Mouse (Mus musculus): ENCODE data around the gene Akirin1. TPM values are rescaled to one million over a fixed set of nuclear protein-coding genes. Genes with fewer than 3 reads are reported as not detected.

Gene Akirin1
- total and polyA plus RNA-seq, 3 experiments: 13.4 to 28.3 (median 24.2) TPM

DNA sequence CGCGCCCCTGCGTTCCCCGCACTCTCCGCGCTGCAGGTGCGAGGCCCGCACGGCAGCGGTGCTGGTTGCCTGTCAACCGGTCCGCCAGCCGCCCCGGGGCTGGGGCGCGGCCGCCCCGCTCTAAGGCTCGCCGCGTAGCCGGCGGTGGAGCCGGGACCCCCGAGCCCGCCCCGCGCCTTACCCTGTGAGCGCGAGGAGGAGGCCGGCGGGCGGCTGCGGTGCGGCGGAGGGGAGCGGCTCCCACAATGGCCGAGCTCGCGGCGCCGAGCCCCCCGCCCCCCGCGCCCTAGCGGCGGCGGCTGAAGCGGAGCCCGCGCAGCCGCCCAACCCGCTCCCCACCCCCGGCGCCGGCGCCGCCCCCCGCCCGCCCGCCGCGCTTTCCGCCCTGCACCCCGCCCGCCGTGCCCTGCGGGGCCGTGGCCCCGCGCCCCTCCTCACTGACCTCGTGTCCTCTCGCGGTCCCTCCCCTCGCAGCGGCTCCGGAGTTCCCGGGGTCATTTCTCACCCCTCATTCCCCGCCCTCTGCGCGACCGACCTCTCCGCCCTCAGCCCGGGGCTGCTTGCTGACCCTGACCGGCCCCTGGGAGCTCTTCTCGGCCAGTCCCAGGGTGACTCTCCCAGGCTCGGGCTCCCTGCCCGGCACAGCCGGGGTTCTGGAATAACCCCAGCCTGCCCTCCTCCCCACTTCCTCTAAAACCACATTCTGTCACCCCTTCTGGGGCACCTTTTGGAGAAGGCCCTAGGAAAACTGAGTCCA is 62.9 kb downstream of the Akirin1 start:
- no peak for TF ChIP-seq EP300 (IDR thresholded peaks at IDR 0.05; ENCODE audit: insufficient read depth, low read depth, low read length)
- TF ChIP-seq POLR2A (IDR thresholded peaks at IDR 0.05; ENCODE audit: insufficient read depth, low read depth, low read length): no peak
- no peak for TF ChIP-seq CTCF (IDR thresholded peaks at IDR 0.05)
- H3K4me1 ChIP-seq (ENCODE audit: control insufficient read depth, insufficient read depth, low read length): no peaks in the 10 kb centered on the region; the same call in 1 of the 2 replicates
- under 1% methylated on average over 51 of the region's 89 CpGs for WGBS
- peak overlapping the region; percentile 55 for H3K27ac ChIP-seq
- peak overlapping the region; percentile 60 for H3K9ac ChIP-seq (ENCODE audit: low read depth, low read length)
- DNase-seq: peak; percentile 73 to 74
- H3K36me3 ChIP-seq (ENCODE audit: control insufficient read depth, insufficient read depth, low read length): no peaks in the 10 kb centered on the region
- no peaks in the 10 kb centered on the region for H3K79me2 ChIP-seq (replicated peaks; ENCODE audit: control insufficient read depth, insufficient read depth, low read length)
- H3K27me3 ChIP-seq (ENCODE audit: control insufficient read depth, insufficient read depth, low read length): 0 out of 2 replicates have a peak, but pooled peaks cover 2% of the 10 kb centered on the region
- intact Hi-C loops (cut with DNase I): no loop called here
- H3K4me3 ChIP-seq: peak overlapping the region; percentile 66

DNA sequence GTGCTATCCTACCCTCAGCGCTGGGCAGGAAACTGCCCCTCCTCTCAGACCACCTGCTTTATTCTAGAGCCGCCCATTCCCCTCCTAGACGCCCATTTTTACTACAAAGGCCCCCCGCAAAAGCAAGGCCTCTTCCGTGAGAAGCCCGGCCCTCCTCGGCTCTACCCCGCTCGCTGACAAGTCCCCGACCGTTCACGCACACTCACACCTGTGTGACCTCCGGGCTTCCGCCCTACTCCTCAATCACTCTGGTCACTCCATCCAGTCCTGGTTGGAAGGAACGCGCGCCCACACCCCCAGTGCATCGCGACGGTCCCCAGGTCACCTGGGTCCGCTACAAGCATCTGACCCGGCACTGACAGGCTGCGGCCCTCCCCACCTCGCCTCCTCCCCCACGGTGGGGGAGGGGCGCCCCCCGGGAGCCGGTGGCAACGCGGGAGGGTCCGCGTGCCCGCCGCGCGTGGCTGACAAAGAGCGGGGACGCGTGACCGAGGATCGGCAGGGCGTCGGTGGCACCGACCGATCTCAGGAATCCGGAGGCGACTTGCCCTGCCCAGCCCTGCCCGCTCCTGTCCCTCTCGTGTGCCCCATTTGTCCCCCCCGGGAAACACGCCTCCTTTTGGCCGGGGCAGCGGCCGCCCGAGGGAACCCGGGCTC is 63.6 kb downstream of the Akirin1 start:
- Histone ChIP-seq H3K4me3 (peak overlapping the region; percentile 66), H3K27ac (peak overlapping the region; percentile 40; the same call in 1 of the 2 replicates), H3K4me1 (ENCODE audit: control insufficient read depth, insufficient read depth, low read length) (no peaks in the 10 kb centered on the region; the same call in 1 of the 2 replicates), H3K27me3 (ENCODE audit: control insufficient read depth, insufficient read depth, low read length) (0 out of 2 replicates have a peak, but pooled peaks cover 2% of the 10 kb centered on the region), H3K9ac (ENCODE audit: low read depth, low read length) (peak overlapping the region; percentile 60), H3K79me2 (replicated peaks; ENCODE audit: control insufficient read depth, insufficient read depth, low read length) (no peaks in the 10 kb centered on the region), H3K36me3 (ENCODE audit: control insufficient read depth, insufficient read depth, low read length) (no peaks in the 10 kb centered on the region)
- intact Hi-C loops (cut with DNase I): no loop called here
- no peak for DNase-seq
- TF ChIP-seq EP300 (IDR thresholded peaks at IDR 0.05; ENCODE audit: insufficient read depth, low read depth, low read length) (no peak), CTCF (IDR thresholded peaks at IDR 0.05) (no peak), POLR2A (IDR thresholded peaks at IDR 0.05; ENCODE audit: insufficient read depth, low read depth, low read length) (no peak)
- 5% methylated on average over 56 of the region's 56 CpGs for WGBS

DNA sequence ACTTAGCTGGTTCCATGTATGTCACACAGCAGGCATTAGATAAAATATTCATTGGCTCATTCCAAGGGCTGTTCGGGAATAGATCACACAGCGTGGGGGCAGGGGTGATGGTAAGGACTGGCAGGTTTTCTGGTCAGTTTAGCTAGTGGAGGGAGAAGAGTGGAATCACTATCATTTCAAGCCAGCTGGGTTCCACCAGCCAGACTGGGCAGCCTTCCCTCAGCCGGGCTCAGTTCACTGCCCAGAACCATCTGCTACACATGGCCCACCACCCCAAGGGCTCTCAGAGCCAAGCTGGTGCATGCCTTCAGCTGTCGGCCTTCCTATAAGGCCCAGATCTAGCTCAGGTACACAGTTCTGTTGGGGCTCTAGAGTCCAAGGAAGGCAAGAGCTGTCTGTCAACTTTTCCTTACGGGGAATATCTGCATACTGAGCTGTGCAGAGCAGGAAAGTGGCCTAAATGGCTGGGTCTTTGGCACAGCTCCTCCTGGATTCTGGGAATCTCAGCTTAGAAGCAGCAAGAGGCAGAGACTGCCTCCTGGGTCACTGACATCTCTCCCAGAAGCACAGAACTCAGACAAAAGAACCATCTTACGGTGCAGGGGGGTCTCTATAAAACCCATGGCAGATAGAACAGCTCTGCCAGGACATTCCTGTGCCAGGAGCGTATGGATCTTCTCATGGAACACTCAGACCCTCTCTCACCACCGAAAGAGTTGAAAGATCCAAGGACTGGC is 64.5 kb downstream of the Akirin1 start:
- intact Hi-C loops (cut with DNase I): no loop called here
- no peak for DNase-seq
- H3K27me3 ChIP-seq (ENCODE audit: control insufficient read depth, insufficient read depth, low read length): 0 out of 2 replicates have a peak, but pooled peaks cover 2% of the 10 kb centered on the region
- H3K79me2 ChIP-seq (replicated peaks; ENCODE audit: control insufficient read depth, insufficient read depth, low read length): no peaks in the 10 kb centered on the region
- no peak overlapping the region for H3K4me3 ChIP-seq
- 74% methylated on average over 8 of the region's 8 CpGs for WGBS
- no peaks in the 10 kb centered on the region for H3K36me3 ChIP-seq (ENCODE audit: control insufficient read depth, insufficient read depth, low read length)
- no peak overlapping the region for H3K9ac ChIP-seq (ENCODE audit: low read depth, low read length)
- H3K4me1 ChIP-seq (ENCODE audit: control insufficient read depth, insufficient read depth, low read length): no peaks in the 10 kb centered on the region; the same call in 1 of the 2 replicates
- H3K27ac ChIP-seq: no peak overlapping the region
- TF ChIP-seq EP300 (IDR thresholded peaks at IDR 0.05; ENCODE audit: insufficient read depth, low read depth, low read length) (no peak), CTCF (IDR thresholded peaks at IDR 0.05) (no peak), POLR2A (IDR thresholded peaks at IDR 0.05; ENCODE audit: insufficient read depth, low read depth, low read length) (no peak)

DNA sequence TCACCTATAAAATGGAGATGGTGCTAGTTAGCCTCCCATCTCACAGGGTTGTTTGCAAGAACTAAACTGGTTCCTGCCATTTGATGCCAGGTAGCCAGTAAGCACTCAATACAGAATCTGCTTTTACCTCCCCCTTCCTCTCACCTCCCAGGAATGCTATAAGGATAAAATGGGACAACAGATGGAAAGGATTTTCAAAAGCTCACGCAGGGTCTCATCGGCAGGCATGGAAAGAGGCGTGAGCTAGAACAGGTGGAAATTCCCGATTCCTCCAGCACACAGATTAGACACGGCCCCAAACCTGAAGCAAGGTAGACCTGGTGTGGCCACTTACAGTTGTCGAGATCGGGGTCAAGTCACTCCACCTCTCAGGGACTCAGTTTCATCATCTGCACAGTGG is 65.1 kb downstream of the Akirin1 start:
- H3K79me2 ChIP-seq (replicated peaks; ENCODE audit: control insufficient read depth, insufficient read depth, low read length): no peaks in the 10 kb centered on the region
- no peak overlapping the region for H3K4me3 ChIP-seq
- TF ChIP-seq CTCF (IDR thresholded peaks at IDR 0.05): no peak
- TF ChIP-seq EP300 (IDR thresholded peaks at IDR 0.05; ENCODE audit: insufficient read depth, low read depth, low read length): no peak
- no peak for TF ChIP-seq POLR2A (IDR thresholded peaks at IDR 0.05; ENCODE audit: insufficient read depth, low read depth, low read length)
- H3K9ac ChIP-seq (ENCODE audit: low read depth, low read length): no peak overlapping the region
- no peak for DNase-seq
- 88% methylated on average over 7 of the region's 7 CpGs for WGBS
- 0 out of 2 replicates have a peak, but pooled peaks cover 2% of the 10 kb centered on the region for H3K27me3 ChIP-seq (ENCODE audit: control insufficient read depth, insufficient read depth, low read length)
- no peaks in the 10 kb centered on the region; the same call in 1 of the 2 replicates for H3K4me1 ChIP-seq (ENCODE audit: control insufficient read depth, insufficient read depth, low read length)
- no peaks in the 10 kb centered on the region for H3K36me3 ChIP-seq (ENCODE audit: control insufficient read depth, insufficient read depth, low read length)
- H3K27ac ChIP-seq: no peak overlapping the region
- intact Hi-C loops (cut with DNase I): no loop called here

Other genes starting within 250 kb of the Akirin1 start
- gene Macf1, start 66.0 kb downstream of the Akirin1 start, total RNA-seq (2021): 100 to 1,000 TPM; 222 to 223 TPM
- gene Macf1, start 66.0 kb downstream of the Akirin1 start, polyA plus RNA-seq (2012; rRNA removed): 71.4 and 102 TPM in 2 replicates
- 100 to 1,000 TPM; 410 to 474 TPM for gene Ndufs5, start 32.1 kb downstream of the Akirin1 start, total RNA-seq (2021)
- 197 and 331 TPM in 2 replicates for gene Ndufs5, start 32.1 kb downstream of the Akirin1 start, polyA plus RNA-seq (2012; rRNA removed)
- not detected for gene Rhbdl2, start 37.5 kb upstream of the Akirin1 start, total RNA-seq (2021)
- gene Rhbdl2, start 37.5 kb upstream of the Akirin1 start, polyA plus RNA-seq (2012; rRNA removed): 0.23 and 0.33 TPM in 2 replicates
- gene 4933427I04Rik, start 109.3 kb upstream of the Akirin1 start, total RNA-seq (2021): not detected
- gene 4933427I04Rik, start 109.3 kb upstream of the Akirin1 start, polyA plus RNA-seq (2012; rRNA removed): not detected in 2 replicates
- 10 to 100 TPM; 24.1 to 24.4 TPM for gene Mycbp, start 154.5 kb upstream of the Akirin1 start, total RNA-seq (2021)
- 15.3 and 27.8 TPM in 2 replicates for gene Mycbp, start 154.5 kb upstream of the Akirin1 start, polyA plus RNA-seq (2012; rRNA removed)
- gene Rragc, start 167.1 kb upstream of the Akirin1 start, total RNA-seq (2021): 10 to 100 TPM; 39.4 to 40.6 TPM
- gene Rragc, start 167.1 kb upstream of the Akirin1 start, polyA plus RNA-seq (2012; rRNA removed): 29.6 and 45.4 TPM in 2 replicates
- gene 4930535I16Rik, start 167.7 kb upstream of the Akirin1 start, total RNA-seq (2021): not detected
- not detected in 2 replicates for gene 4930535I16Rik, start 167.7 kb upstream of the Akirin1 start, polyA plus RNA-seq (2012; rRNA removed)

All from heart, adult 2 months (tissue).